Mouse (Mus musculus): ENCODE results near the gene 4930556J24Rik. TPM values are rescaled to one million over a fixed set of nuclear protein-coding genes. Genes with fewer than 3 reads are reported as not detected.
"Not testable (repeated sequence)": the region's sequence is repeated elsewhere in the genome, so short reads cannot be mapped to it uniquely, and the experiment has no call there.

4930556J24Rik gene
- polyA plus RNA-seq, 1 experiment from 2014 or later: 0.25 TPM

DNA sequence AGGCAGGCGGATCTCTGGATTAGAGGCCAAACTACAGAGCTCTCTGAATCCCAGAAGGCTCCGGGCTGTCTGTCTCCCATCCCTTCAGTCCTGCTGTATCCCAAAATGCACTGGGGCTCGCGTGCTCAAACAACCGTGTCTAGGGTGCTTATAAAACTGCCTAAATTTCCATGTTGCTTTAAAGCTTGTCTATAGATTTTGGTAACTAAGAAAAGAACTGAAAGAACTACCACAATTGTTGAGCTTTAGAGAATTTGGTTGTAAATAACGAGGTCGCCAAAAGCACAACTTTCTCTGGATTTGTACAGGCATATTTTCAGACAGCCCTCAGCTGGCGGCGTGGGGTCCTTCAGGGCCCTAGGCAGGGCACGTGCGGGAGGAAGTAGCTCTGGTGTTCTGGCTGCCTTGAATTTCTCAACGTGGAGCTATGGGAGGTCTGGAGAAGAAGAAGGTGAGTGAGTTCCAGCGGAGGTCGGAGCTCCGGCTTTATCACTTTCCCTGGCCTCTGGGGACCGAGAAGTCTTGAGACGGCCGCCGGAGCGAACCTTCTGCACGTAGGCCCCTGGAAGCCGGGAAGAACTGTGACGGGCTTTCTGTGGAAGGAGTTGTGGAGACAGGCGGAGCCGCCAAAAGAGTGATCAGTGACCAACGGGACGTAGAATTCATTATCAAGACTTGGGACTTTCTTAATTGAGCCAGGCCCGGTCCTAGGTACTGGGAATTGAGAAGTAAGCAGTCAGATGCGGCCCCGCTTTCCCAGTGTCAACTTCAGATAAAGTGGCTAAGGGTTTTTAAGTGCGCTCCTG is 12.8 kb downstream of the 4930556J24Rik start, which contains the start of gene Pes1:
Gene Pes1, plus strand, starts transcription at position 366 of the 806 bp plus-strand sequence.
- H3K27ac ChIP-seq: peak within 1 kb of the TSS; percentile 91
- WGBS: under 1% methylated on average over 31 of the region's 31 CpGs
- H3K9me3 ChIP-seq (replicated peaks): no peaks in the 10 kb centered on the region
- peak; percentile 83 for DNase-seq (ENCODE audit: low spot score)
- no peaks in the 10 kb centered on the region for H3K27me3 ChIP-seq (ENCODE audit: low read depth, poor library complexity, severe bottlenecking)
- H3K4me3 ChIP-seq: peak within 1 kb of the TSS; percentile 94
- H3K36me3 ChIP-seq: peaks cover 19% of the 10 kb centered on the region
- peaks cover 7% of the 10 kb centered on the region for H3K4me1 ChIP-seq

DNA sequence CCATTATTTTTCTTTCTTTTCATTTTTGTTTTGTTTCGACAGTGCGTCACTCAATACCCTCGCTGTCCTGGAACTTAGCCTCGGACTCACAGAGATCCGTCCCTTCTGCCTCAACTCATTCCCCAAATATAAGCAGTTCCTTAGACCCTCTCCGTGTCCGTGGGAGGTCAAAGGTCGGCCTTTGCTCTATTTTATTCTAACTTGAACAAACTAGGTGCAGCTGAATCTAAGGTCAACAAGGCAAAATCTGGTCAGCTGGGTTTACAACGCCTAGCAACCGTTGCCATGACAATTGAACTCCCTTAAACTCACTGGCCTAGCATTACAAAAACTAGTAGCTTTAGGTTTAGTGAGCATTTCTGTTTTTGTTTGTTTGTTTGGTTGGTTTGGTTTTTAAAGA is 13.4 kb downstream of the 4930556J24Rik start:
- H3K27me3 ChIP-seq (ENCODE audit: low read depth, poor library complexity, severe bottlenecking): no peaks in the 10 kb centered on the region
- no peak for DNase-seq (ENCODE audit: low spot score)
- peaks cover 13% of the 10 kb centered on the region for H3K36me3 ChIP-seq
- H3K27ac ChIP-seq: peak overlapping the region; percentile 91
- H3K4me3 ChIP-seq: peak overlapping the region; percentile 94
- 84% methylated on average over 10 of the region's 10 CpGs for WGBS
- H3K4me1 ChIP-seq: peaks cover 7% of the 10 kb centered on the region
- H3K9me3 ChIP-seq (replicated peaks): no peaks in the 10 kb centered on the region

DNA sequence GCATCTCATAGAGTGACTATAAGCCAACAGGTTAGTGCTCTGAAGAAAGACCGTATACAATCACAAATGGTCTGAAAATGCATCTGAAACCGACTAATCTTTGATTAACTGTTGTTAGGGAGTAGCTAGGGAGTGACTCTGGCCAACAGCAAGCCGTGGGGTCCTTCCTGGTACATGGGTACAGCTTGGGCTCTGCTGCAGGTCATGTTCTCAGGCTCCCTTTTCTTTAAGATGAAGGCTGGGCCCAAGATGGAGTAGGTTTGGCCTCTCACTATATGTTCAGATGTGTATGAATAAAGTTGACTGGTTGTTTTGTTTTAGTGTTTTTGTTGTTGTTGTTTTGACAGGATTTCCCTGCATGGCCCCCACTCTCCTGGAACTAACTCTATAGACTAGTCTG is 14.8 kb downstream of the 4930556J24Rik start:
- WGBS: 81% methylated on average over 3 of the region's 3 CpGs
- no peak for DNase-seq (ENCODE audit: low spot score)
- Histone ChIP-seq H3K4me1 (peaks cover 7% of the 10 kb centered on the region), H3K36me3 (peaks cover 5% of the 10 kb centered on the region; the same call in 1 of the 2 replicates), H3K9me3 (replicated peaks) (no peaks in the 10 kb centered on the region), H3K27me3 (ENCODE audit: low read depth, poor library complexity, severe bottlenecking) (no peaks in the 10 kb centered on the region), H3K4me3 (no peak overlapping the region), H3K27ac (no peak overlapping the region)

DNA sequence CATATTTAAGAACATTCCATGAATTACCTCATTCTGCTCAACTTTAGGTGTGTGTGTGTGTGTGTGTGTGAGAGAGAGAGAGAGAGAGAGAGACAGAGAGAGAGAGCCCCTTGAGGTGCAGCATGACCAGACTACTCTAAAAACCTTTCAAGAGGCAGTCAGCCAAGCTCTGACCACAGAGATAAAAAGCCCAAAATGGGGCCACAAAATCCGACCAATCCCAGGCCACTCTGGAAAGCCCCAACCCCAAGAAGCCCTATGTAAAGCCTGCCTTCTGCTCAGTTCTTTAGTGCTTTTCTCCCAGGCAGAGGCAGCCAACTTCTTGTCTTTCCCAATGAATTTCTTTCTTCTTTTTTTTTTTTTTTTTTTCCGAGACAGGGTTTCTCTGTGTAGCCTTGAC is 15.7 kb downstream of the 4930556J24Rik start:
- 63% methylated on average over 2 of the region's 2 CpGs for WGBS
- peaks cover 7% of the 10 kb centered on the region for H3K4me1 ChIP-seq
- no peak overlapping the region for H3K4me3 ChIP-seq
- H3K27me3 ChIP-seq (ENCODE audit: low read depth, poor library complexity, severe bottlenecking): no peaks in the 10 kb centered on the region
- H3K36me3 ChIP-seq: no peaks in the 10 kb centered on the region
- no peak for DNase-seq (ENCODE audit: low spot score)
- no peaks in the 10 kb centered on the region for H3K9me3 ChIP-seq (replicated peaks)
- H3K27ac ChIP-seq: no peak overlapping the region

DNA sequence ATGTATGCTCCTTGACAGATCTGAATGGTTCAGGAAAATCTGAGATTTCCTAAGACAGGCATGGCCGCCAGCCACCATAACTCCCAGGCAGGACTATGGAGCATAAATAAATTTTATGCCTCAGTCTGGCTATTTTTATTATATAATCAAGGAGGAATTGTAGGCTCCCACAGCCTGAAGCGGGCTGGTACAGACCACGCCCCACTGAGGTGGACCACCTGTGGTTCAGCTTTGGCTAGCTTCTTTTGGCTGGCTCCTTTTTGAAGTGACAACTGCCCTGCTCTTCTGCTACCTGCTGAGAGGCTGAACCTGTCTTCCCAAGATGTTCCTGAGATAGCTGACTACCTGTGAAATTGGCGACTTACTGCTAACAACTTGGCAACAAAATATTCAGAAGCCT is 21.2 kb downstream of the 4930556J24Rik start:
- DNase-seq (ENCODE audit: low spot score); H3K27ac ChIP-seq; H3K4me1 ChIP-seq; H3K27me3 ChIP-seq (ENCODE audit: low read depth, poor library complexity, severe bottlenecking); H3K36me3 ChIP-seq; H3K4me3 ChIP-seq; H3K9me3 ChIP-seq (replicated peaks): not testable (repeated sequence)
- WGBS: 77% methylated on average over 4 of the region's 4 CpGs

DNA sequence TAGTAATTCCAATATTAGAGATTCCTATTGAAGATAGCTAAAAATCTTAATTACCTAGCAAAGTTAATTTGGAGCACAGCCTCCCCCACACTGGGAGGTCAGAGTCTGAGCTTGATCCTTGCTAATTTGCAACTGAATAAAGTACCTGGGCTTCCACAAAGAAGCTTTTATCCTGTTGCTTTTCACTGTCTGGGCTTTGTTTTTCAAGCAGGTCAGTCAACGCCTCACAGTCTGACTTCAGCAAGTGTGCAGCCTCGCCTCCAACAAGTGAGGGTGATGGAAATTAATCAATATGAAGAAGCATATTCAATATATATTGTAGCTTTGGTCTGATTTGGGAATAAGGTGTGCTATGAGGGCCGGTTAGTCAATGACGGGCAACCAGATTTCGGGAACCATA is 21.7 kb downstream of the 4930556J24Rik start:
- H3K27ac ChIP-seq; H3K27me3 ChIP-seq (ENCODE audit: low read depth, poor library complexity, severe bottlenecking); H3K9me3 ChIP-seq (replicated peaks); H3K4me3 ChIP-seq; H3K4me1 ChIP-seq; H3K36me3 ChIP-seq; DNase-seq (ENCODE audit: low spot score): not testable (repeated sequence)
- 89% methylated on average over 5 of the region's 5 CpGs for WGBS

DNA sequence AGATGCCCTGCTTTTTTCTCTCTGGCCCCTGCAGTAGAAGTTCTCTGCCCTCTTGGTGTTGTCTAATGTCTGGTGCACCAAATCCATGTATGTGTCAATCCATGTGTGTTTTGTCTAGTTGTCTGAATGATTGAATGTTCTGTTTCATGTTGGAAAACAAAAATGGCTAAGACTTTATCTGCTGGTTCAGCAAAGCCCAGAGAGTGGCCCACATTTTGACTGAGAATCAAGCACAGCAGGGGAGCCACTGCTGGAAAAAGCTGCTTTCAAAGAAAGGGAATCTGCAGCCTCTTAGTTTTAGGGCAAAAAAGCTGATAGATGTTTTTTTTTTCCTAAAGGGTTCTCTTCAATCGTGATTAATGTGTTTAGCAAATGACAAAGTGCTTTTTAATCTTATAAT is 30.2 kb downstream of the 4930556J24Rik start:
- no peaks in the 10 kb centered on the region for H3K36me3 ChIP-seq
- 21% methylated on average over 1 of the region's 1 CpGs for WGBS
- H3K4me3 ChIP-seq: no peak overlapping the region
- H3K4me1 ChIP-seq: no peaks in the 10 kb centered on the region
- peak; percentile 7 for DNase-seq (ENCODE audit: low spot score)
- H3K9me3 ChIP-seq (replicated peaks): no peaks in the 10 kb centered on the region
- H3K27me3 ChIP-seq (ENCODE audit: low read depth, poor library complexity, severe bottlenecking): peaks cover 24% of the 10 kb centered on the region
- H3K27ac ChIP-seq: no peak overlapping the region

DNA sequence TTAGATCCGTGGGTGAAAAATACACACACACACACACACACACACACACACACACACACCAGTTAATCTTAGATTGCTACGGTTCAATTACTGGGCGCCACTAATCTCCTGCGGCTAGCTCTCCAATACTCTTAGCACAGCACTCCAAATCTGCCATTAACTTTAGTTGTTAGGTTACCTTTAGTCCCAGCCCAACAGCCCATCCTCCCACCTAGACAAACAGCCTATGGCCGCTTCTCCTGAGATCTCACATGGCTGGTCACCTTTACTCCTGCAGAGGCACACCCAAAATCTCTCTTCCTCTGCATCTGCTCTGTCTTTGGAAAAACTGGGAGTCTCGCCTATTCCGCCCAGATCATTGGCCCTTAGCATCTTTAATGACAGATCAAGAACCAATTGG is 35.2 kb downstream of the 4930556J24Rik start:
- no peaks in the 10 kb centered on the region for H3K4me1 ChIP-seq
- H3K36me3 ChIP-seq: no peaks in the 10 kb centered on the region
- WGBS: 90% methylated on average over 7 of the region's 7 CpGs
- DNase-seq (ENCODE audit: low spot score): no peak
- no peaks in the 10 kb centered on the region for H3K9me3 ChIP-seq (replicated peaks)
- peaks cover 15% of the 10 kb centered on the region for H3K27me3 ChIP-seq (ENCODE audit: low read depth, poor library complexity, severe bottlenecking)
- H3K27ac ChIP-seq: no peak overlapping the region
- H3K4me3 ChIP-seq: no peak overlapping the region

DNA sequence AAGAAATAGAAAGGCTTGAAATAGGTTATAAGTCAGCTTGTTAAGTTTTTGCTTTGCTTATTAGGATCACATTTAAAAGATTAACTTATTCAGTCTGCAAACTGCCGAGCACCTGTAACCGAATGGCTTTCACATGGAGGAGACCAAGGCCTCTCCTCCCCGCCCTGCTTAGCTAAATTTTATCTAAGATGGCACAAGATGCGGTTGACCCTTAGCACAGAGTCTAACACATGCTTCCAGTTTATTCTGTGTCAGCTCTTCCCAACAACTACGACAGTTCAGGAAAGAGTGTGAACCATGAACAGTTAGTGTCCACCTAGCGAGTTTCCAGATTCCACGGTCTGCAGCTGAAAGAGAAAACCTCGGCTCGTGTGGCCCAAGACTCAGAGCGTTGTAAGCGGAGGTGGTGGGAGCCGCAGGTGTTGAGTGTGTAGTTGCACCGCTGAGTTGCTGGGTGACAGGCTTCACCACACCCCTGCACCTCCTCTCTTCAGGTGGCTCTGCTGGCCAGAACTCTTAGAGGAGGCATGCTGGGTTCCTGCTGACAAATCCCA is 39.2 kb downstream of the 4930556J24Rik start:
- WGBS: 80% methylated on average over 13 of the region's 13 CpGs
- Histone ChIP-seq H3K36me3 (no peaks in the 10 kb centered on the region), H3K4me1 (no peaks in the 10 kb centered on the region), H3K27ac (no peak overlapping the region), H3K9me3 (replicated peaks) (no peaks in the 10 kb centered on the region), H3K27me3 (ENCODE audit: low read depth, poor library complexity, severe bottlenecking) (no peaks in the 10 kb centered on the region), H3K4me3 (no peak overlapping the region)
- no peak for DNase-seq (ENCODE audit: low spot score)

DNA sequence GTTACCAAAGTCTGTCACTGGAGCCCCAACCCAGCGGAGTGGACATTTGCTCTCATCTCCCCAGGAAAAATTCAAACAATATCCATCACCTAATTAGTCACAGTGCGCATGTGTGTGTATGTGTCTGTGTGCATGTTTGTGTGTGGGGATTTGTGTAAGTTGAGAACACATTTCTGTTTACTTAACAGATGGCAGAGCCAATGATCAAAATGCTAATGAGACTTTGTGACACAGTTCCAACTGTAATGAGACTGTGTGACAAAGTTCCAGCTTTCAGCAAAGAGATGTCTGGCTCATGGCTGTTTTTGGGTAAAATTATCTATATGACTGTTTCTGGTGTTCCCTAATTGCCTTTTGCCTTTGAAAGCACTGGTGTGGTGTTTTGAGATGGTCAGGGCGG is 40.3 kb downstream of the 4930556J24Rik start:
- Histone ChIP-seq H3K4me3 (no peak overlapping the region), H3K27ac (no peak overlapping the region), H3K36me3 (no peaks in the 10 kb centered on the region), H3K9me3 (replicated peaks) (no peaks in the 10 kb centered on the region), H3K4me1 (peaks cover 5% of the 10 kb centered on the region), H3K27me3 (ENCODE audit: low read depth, poor library complexity, severe bottlenecking) (no peaks in the 10 kb centered on the region)
- WGBS: 87% methylated on average over 3 of the region's 3 CpGs
- no peak for DNase-seq (ENCODE audit: low spot score)

DNA sequence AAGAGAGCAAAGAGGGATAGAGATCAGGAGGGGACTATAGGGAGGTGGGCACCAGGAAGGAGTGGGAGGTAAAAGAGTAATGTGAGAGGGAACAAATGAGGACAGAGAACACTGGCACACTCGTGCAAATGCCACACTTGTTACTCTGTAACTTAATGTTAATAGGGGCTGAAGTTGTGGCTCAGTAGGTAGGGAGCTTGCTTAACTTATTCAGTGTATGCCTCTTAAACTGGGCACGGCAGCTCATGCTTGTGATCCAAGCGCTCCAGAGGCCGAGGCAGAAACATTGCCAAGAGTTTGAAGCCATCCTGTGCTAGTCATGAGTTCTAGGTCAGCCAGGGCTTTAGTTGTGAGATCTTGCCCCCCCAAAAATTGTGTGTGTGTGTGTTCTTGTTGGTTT is 41.4 kb downstream of the 4930556J24Rik start:
- 75% methylated on average over 4 of the region's 4 CpGs for WGBS
- Histone ChIP-seq H3K36me3 (no peaks in the 10 kb centered on the region), H3K4me3 (no peak overlapping the region), H3K27ac (no peak overlapping the region), H3K4me1 (peaks cover 10% of the 10 kb centered on the region), H3K27me3 (ENCODE audit: low read depth, poor library complexity, severe bottlenecking) (no peaks in the 10 kb centered on the region), H3K9me3 (replicated peaks) (no peaks in the 10 kb centered on the region)
- DNase-seq (ENCODE audit: low spot score): no peak

DNA sequence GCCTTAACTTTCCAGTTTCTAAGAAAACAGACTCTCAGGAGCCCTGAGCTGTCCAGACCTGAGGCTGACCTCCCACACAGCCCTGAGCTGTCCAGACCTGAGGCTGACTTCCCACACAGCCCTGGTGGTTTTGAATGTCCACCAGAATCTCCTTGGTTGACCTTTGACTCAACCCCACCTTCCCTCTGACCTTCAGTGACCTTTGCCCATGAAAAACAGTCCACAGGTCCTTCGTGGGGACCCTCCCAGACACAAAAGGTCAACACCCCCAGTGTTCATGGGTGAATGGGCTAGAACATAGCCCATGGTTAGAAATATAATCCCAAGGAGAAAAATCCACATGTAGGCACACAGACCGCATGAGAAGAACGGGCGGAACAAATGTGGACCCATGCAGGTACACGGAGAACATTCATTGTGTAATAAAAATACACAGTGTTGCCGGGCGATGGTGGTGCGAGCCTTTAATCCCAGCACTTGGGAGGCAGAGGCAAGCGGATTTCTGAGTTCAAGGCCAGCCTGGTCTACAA is 42.8 kb downstream of the 4930556J24Rik start:
- DNase-seq (ENCODE audit: low spot score): peak; percentile 23
- H3K4me1 ChIP-seq: peaks cover 10% of the 10 kb centered on the region
- H3K9me3 ChIP-seq (replicated peaks): no peaks in the 10 kb centered on the region
- H3K27me3 ChIP-seq (ENCODE audit: low read depth, poor library complexity, severe bottlenecking): no peaks in the 10 kb centered on the region
- 91% methylated on average over 9 of the region's 9 CpGs for WGBS
- no peaks in the 10 kb centered on the region for H3K36me3 ChIP-seq
- no peak overlapping the region for H3K4me3 ChIP-seq
- H3K27ac ChIP-seq: no peak overlapping the region

DNA sequence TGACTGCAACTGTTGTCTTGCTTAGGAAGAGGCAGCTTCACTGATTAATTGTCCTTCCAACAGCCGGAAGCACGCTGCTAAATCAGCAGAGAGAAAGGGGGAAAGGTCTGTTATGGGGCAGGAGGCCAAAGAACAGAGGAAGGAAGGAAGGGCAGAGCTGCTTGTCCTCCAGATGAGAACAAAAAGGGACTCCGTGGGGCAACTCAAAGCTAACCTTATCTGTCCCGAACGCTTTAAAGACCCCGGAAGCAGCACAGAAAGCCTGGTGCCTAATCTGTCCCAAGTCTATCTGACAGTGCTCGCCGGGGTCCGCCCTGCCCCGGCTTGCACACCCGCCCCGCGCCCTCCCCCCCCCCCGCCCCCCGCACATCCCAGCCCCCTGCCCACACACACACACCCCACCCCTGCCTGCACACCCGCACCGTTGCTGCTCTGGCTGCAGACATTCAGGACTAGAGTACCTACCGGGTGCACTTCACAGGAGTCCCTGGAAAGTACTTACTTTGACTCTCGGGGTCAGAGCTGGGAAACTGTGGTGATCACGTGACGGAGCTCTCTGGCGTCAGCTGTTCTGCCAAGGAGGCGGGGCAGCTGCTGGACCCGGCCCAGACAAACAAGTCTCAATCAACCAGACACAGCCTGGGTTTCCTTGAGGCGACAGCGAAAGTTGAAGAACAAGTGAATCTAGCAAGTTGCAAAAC is 44.9 kb downstream of the 4930556J24Rik start, which contains the start of gene Tcn2:
Gene Tcn2, minus strand, starts transcription at position 649 of the 701 bp plus-strand sequence.
- 0% methylated on average over 18 of the region's 26 CpGs for WGBS
- Histone ChIP-seq H3K27me3 (ENCODE audit: low read depth, poor library complexity, severe bottlenecking) (no peaks in the 10 kb centered on the region), H3K9me3 (replicated peaks) (no peaks in the 10 kb centered on the region), H3K27ac (peak within 1 kb of the TSS; percentile 75), H3K36me3 (no peaks in the 10 kb centered on the region; the same call in 1 of the 2 replicates), H3K4me1 (peaks cover 10% of the 10 kb centered on the region), H3K4me3 (peak within 1 kb of the TSS; percentile 62)
- DNase-seq (ENCODE audit: low spot score): peak; percentile 86
